Mouse (Mus musculus) midbrain, embryonic 15.5 days (tissue): ENCODE measurements around the gene Ifnar1. TPM values are rescaled to one million over a fixed set of nuclear protein-coding genes. Genes with fewer than 3 reads are reported as not detected.
"Not testable (repeated sequence)": the region's sequence is repeated elsewhere in the genome, so short reads cannot be mapped to it uniquely, and the experiment has no call there.

ENCODE experiments used
- ATAC-seq: fragments of 200-750 bp; cut with Nextera tagmentation; replicated peaks from 2 replicates; pipeline ENCODE4 v1.8.0; 2017; ENCODE audit warnings: moderate TSS enrichment
- H3K27ac ChIP-seq: fragments of 300-500 bp; sonication (generic); 2 replicates; pipeline ENCODE4 v1.5.1; 2015; ENCODE audit warnings: mild to moderate bottlenecking, inconsistent platforms
- H3K27me3 ChIP-seq: fragments of 300-500 bp; sonication (generic); replicated peaks from 2 replicates; pipeline ENCODE4 v1.6.1; 2015; ENCODE audit warnings: inconsistent platforms
- H3K36me3 ChIP-seq: fragments of 300-500 bp; sonication (generic); replicated peaks from 2 replicates; pipeline ENCODE4 v1.6.1; 2015; ENCODE audit warnings: inconsistent platforms
- H3K4me1 ChIP-seq: fragments of 300-500 bp; sonication (generic); 2 replicates; pipeline ENCODE4 v1.6.1; 2015; ENCODE audit warnings: inconsistent platforms
- H3K4me2 ChIP-seq: fragments of 300-500 bp; sonication (generic); 2 replicates; pipeline ENCODE4 v1.6.1; 2015; ENCODE audit warnings: inconsistent platforms, mild to moderate bottlenecking, moderate library complexity
- H3K4me3 ChIP-seq: fragments of 300-500 bp; sonication (generic); 2 replicates; pipeline ENCODE4 v1.5.1; 2015; ENCODE audit warnings: mild to moderate bottlenecking, inconsistent platforms
- H3K9ac ChIP-seq: fragments of 300-500 bp; sonication (generic); 2 replicates; pipeline ENCODE4 v1.6.1; 2015; ENCODE audit warnings: mild to moderate bottlenecking, inconsistent platforms
- H3K9me3 ChIP-seq: fragments of 300-500 bp; sonication (generic); 2 replicates; pipeline ENCODE4 v1.6.1; 2016; ENCODE audit warnings: inconsistent platforms
- WGBS: fragments of 180-500 bp; shearing (Covaris S2); methylation state at CpG from one replicate; pipeline ENCODE4 v1.1.7; 2015; ENCODE audit warnings: mixed read lengths; 5-methylcytosine and 5-hydroxymethylcytosine counted together
- polyA plus RNA-seq: library from polyadenylated mRNA; unstranded; fragments of >200 nt; fragmentation: Nextera tagmentation; extraction: Ambion mirVana; gene quantifications from 2 replicates; pipeline ENCODE4 v1.2.1, GENCODE M21; 2015

Ifnar1 gene
- 53.4 and 54.7 TPM in 2 replicates for polyA plus RNA-seq

DNA sequence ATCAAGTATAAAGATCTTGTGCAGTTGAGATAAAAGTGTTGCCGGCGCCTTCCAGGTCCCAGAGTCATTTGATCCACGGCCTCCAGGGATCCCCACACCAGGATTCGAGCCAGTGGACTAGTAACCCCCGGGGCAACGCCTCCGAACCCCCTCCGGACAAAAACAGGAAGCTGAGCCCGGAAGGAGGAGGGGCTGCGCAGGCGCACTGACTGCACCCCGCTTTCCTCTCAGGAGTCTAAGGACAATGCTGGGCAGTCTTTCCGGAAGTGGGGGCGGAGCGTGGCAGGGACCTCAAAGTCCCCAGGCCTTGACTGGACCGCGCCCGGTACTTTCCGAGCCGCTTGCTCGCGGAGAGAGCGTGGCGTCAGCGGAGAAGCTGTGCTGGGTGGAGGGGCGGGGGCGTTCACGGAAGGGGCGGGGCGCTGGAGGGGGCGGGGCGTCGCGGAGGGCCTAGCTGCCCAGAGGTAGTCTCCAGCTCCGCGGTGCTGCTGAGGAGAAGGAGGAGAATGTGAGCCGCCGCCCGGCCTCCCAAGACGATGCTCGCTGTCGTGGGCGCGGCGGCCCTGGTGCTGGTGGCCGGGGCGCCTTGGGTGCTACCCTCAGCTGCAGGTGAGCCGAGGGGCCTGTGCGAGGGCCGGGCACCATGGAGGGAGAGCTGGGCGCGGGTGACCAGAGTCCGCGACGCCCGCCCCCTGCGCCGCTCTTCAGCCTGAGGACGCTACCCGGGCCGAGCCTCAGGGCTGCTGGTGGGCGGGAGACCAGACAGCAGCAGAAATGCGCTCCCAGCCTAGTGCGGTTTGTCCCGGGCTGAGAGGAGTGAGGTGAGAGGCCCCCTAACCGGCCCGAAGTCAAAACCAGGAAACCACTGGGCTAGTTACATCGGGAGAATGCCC is at the start of gene Ifnar1:
Gene Ifnar1, plus strand, starts transcription at position 431 of the 893 bp plus-strand sequence.
- Histone ChIP-seq H3K36me3 (peaks cover 8% of the 10 kb centered on the region; the same call in 1 of the 2 replicates), H3K27me3 (no peaks in the 10 kb centered on the region), H3K9me3 (no peaks in the 10 kb centered on the region), H3K4me3 (peak within 1 kb of the TSS; percentile 85), H3K27ac (peak within 1 kb of the TSS; percentile 94), H3K4me1 (peaks cover 30% of the 10 kb centered on the region), H3K4me2 (peak within 1 kb of the TSS; percentile 67), H3K9ac (peak within 1 kb of the TSS; percentile 88)
- peak; percentile 98 for ATAC-seq
- under 1% methylated on average over 49 of the region's 68 CpGs for WGBS

DNA sequence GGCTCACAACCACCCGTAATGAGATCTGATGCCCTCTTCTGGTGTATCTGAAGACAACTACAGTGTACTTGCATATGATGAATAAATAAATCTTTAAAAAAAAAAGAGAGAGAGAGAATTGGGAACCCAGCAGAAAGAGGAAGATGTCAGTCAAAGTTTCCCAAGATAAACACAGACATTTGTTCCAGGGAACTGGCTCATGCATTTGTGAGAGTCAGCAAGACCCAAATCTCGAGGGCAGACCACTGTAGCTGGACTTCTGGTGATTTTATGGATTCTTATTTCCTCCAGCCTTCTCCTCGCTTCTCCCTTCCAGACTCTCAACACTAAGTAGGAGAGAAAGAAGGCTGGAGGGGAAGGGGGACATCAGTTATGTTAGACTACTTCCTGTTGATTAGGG is 47.0 kb upstream of the Ifnar1 start:
- Histone ChIP-seq H3K9ac (no peak overlapping the region), H3K4me2 (no peak overlapping the region), H3K27ac (no peak overlapping the region), H3K4me3 (no peak overlapping the region), H3K27me3 (no peaks in the 10 kb centered on the region), H3K9me3 (no peaks in the 10 kb centered on the region), H3K4me1 (no peaks in the 10 kb centered on the region), H3K36me3 (no peaks in the 10 kb centered on the region)
- 74% methylated on average over 3 of the region's 3 CpGs for WGBS
- ATAC-seq = no peak

DNA sequence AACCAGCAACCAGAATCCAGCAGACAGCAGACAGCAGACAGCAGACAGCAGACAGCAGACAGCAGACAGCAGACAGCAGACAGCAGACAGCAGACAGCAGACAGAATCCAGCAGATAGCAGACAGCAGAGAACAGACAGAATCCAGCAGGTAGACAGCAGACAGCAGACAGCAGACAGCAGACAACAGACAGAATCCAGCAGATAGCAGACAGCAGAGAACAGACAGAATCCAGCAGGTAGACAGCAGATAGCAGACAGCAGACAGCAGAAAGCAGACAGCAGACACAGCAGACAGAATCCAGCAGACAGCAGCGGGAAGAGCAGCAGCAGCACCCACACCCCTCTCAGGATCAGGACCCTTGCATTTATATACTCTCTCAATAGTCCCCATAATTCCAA is 46.4 kb upstream of the Ifnar1 start:
- not testable (repeated sequence) for H3K36me3 ChIP-seq, H3K4me3 ChIP-seq, H3K9me3 ChIP-seq, H3K9ac ChIP-seq, H3K27me3 ChIP-seq, H3K27ac ChIP-seq, H3K4me2 ChIP-seq, ATAC-seq, H3K4me1 ChIP-seq
- 74% methylated on average over 1 of the region's 1 CpGs for WGBS

DNA sequence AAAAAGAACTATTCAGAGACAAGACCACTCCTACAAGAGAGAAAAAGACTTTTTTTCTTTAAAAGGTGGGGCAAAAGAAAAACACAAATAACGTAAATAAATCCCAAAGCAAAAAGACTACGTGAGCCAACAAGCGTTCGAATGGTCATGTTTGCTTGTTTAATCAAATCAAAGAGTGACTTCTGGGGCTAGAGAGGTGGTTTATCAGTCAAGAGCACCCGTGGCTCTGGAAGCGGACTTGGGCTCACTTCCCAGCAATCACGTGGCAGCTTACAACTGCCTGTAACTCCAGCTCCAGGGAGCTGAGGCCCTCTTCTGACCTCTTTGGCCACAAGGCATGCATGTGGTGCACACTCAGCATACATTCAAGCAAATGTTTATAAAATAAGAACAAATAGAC is 43.7 kb upstream of the Ifnar1 start:
- Histone ChIP-seq H3K9me3 (no peaks in the 10 kb centered on the region), H3K4me3 (no peak overlapping the region), H3K27me3 (no peaks in the 10 kb centered on the region), H3K36me3 (no peaks in the 10 kb centered on the region), H3K4me2 (no peak overlapping the region), H3K4me1 (no peaks in the 10 kb centered on the region), H3K27ac (no peak overlapping the region), H3K9ac (no peak overlapping the region)
- WGBS = 61% methylated on average over 7 of the region's 7 CpGs
- ATAC-seq = no peak

DNA sequence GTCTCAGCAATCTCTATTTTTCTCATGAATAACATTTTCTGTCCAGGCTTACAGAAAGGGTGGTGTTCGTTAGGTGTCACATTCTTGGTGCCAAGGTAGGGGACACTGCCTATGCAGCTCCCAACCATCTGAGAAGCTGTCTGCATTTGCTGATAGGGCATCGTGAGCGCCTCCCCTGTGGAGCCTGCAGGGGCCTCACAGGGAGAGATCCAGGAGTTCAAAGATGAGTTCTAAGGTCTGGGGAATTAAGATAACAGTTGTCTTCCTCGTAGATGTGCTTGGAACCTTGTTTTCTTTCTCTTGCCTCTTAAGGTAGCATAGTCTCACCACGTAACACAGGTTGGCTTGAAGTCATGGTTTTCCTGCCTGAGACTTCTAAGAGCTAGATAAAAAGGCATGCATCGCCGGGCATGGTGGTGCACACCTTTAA is 43.2 kb upstream of the Ifnar1 start:
- H3K4me2 ChIP-seq = no peak overlapping the region
- H3K9ac ChIP-seq = no peak overlapping the region
- H3K4me3 ChIP-seq = no peak overlapping the region
- no peak for ATAC-seq
- no peaks in the 10 kb centered on the region for H3K36me3 ChIP-seq
- H3K27ac ChIP-seq = no peak overlapping the region
- 85% methylated on average over 7 of the region's 7 CpGs for WGBS
- H3K4me1 ChIP-seq = no peaks in the 10 kb centered on the region
- H3K9me3 ChIP-seq = no peaks in the 10 kb centered on the region
- no peaks in the 10 kb centered on the region for H3K27me3 ChIP-seq

DNA sequence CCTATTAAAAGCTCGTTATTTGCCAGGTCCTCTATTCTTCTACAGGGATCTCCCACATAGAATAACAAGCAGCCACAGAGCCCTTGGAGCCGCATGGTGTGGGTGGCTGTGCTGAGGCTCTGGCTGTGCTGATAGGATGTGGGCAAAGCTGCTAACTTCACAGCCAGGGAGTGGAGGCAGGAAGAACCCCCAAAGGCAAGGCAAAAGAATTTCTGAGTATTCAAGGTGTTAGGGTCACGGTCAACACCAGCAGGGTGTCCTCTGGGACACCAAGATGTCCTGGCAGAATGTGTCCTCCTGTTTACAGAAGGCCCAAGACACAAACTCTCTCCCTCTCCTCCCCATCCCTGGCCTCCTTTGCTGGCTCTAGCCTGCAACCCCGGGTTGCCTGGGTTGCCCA is 42.6 kb upstream of the Ifnar1 start:
- Histone ChIP-seq H3K4me1 (no peaks in the 10 kb centered on the region), H3K9me3 (no peaks in the 10 kb centered on the region), H3K27me3 (no peaks in the 10 kb centered on the region), H3K27ac (no peak overlapping the region), H3K9ac (no peak overlapping the region), H3K4me3 (no peak overlapping the region), H3K36me3 (no peaks in the 10 kb centered on the region), H3K4me2 (no peak overlapping the region)
- ATAC-seq = no peak
- 83% methylated on average over 4 of the region's 4 CpGs for WGBS

DNA sequence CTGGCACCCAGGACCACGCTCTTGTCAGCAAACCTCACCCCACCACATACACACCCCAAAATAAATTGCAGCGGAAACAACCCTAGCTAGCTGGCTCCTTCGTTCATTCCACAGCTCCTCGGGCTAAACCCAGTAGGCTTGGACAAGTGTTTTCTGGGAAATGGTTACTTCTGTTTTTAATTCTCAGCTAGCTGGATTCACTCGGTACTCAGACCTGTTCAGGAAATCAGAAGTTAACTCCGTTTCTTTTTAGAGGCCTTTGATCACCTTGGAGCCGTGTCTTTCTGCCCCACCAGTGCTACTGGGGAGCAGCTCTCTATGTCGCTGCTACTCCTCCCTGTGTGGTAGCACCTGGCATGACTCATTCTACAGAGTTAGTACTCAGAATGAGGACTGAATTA is 41.8 kb upstream of the Ifnar1 start:
- Histone ChIP-seq H3K9ac (no peak overlapping the region), H3K4me3 (no peak overlapping the region), H3K36me3 (no peaks in the 10 kb centered on the region), H3K4me2 (no peak overlapping the region), H3K4me1 (no peaks in the 10 kb centered on the region), H3K9me3 (no peaks in the 10 kb centered on the region), H3K27ac (no peak overlapping the region), H3K27me3 (no peaks in the 10 kb centered on the region)
- WGBS = 82% methylated on average over 8 of the region's 8 CpGs
- ATAC-seq = no peak

DNA sequence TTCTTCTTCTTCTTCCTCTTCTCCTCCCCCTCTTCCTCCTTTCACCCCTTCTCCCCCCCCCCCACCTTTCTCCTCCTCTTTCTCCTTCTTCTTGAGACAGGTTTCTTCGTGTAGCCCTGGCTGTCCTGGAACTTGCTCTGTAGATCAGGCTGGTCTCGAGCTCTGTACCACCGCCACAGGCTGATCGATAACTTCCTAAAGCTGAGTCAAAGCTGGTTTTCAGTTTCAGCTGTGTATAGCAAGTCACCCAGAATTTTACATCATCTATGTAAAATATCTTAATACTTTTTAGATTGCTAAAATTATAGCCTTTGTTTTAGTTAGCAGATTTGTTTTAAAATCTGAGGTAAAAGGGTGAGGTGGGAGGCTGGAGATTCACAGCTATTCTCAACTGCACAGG is 40.2 kb upstream of the Ifnar1 start:
- no peaks in the 10 kb centered on the region for H3K36me3 ChIP-seq
- H3K4me2 ChIP-seq = no peak overlapping the region
- WGBS = 84% methylated on average over 4 of the region's 4 CpGs
- no peaks in the 10 kb centered on the region for H3K9me3 ChIP-seq
- no peaks in the 10 kb centered on the region for H3K4me1 ChIP-seq
- no peak for ATAC-seq
- H3K27ac ChIP-seq = no peak overlapping the region
- H3K4me3 ChIP-seq = no peak overlapping the region
- no peaks in the 10 kb centered on the region for H3K27me3 ChIP-seq
- H3K9ac ChIP-seq = no peak overlapping the region

DNA sequence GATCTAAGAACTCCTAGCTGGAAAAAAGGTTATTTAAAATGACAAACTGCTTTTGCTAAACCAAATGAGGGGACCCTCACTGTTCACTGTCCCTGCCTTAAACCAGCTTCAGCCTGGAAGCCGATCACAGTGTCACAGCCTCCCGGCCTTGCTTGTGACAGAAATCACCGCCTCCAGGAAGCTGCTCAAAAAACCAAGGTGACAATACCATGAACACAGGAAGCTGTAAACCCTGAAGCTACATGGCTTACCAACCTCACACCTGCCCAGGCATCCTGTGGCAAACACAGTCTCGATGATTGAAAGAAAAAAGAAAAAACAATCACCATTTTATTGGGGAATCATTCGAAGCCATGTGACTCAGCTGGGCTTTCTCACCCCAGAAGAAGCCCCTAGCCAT is 39.5 kb upstream of the Ifnar1 start:
- H3K27ac ChIP-seq = no peak overlapping the region
- H3K4me3 ChIP-seq = no peak overlapping the region
- no peaks in the 10 kb centered on the region for H3K4me1 ChIP-seq
- no peak overlapping the region for H3K4me2 ChIP-seq
- no peak overlapping the region for H3K9ac ChIP-seq
- no peaks in the 10 kb centered on the region for H3K27me3 ChIP-seq
- no peak for ATAC-seq
- H3K36me3 ChIP-seq = no peaks in the 10 kb centered on the region
- WGBS = 85% methylated on average over 5 of the region's 5 CpGs
- H3K9me3 ChIP-seq = no peaks in the 10 kb centered on the region

DNA sequence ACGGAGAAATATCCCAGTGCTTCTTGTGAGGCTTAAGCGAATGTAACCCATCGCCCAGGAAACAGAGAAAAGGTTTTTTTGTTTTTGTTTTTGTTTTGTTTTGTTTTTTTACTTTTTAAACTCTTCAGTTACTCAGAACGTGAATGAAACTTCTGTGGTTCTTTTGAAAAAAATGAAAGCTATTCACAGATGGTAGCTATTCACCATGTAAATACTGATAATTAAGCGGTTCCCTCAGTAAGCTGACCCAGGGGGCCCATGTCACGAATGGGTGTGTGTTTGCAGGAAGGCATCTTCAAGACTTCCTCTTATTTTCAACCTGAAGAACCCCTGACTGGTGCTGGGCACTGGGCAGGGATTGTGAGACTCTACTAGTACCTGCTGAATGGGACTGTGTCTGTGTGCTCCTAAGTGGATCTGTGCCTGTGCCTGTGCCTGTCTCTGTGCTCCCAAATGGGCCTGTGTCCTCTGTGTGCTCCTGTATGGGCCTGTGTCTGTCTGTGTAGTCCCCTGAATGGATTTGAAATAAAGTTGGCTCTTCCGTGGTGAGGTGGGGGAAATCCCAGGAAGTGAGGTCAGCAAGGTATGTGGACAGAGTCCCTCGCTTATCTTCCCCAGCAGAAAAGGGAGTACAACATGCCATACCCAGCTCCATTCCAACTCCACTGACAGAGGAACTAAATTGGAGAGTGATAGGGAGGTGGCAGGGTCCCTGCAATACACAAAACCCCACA is 38.1 kb upstream of the Ifnar1 start:
- Histone ChIP-seq H3K36me3 (no peaks in the 10 kb centered on the region), H3K27ac (no peak overlapping the region), H3K4me1 (no peaks in the 10 kb centered on the region), H3K27me3 (no peaks in the 10 kb centered on the region), H3K9ac (no peak overlapping the region), H3K4me3 (no peak overlapping the region), H3K9me3 (no peaks in the 10 kb centered on the region), H3K4me2 (no peak overlapping the region)
- ATAC-seq = no peak
- 84% methylated on average over 8 of the region's 8 CpGs for WGBS

DNA sequence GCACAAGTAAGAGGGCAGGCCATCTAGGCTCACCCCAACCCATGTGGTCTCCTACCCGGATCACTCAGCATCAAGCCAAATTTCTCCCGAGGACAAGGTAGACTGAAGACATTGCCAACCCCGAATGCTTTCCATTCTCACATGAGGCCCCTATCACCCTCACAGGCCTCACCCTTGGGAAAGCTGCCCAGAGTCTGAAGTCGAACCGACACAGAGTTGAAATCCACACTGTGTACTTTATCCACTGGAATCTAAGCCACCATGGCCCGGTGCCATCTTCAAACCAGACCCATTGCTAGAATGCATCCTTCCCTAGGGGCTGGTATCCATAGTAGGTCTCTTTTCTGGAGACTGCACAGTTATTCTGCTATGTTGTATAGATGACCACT is 37.5 kb upstream of the Ifnar1 start:
- WGBS = 82% methylated on average over 6 of the region's 6 CpGs
- no peak overlapping the region for H3K4me2 ChIP-seq
- ATAC-seq = no peak

DNA sequence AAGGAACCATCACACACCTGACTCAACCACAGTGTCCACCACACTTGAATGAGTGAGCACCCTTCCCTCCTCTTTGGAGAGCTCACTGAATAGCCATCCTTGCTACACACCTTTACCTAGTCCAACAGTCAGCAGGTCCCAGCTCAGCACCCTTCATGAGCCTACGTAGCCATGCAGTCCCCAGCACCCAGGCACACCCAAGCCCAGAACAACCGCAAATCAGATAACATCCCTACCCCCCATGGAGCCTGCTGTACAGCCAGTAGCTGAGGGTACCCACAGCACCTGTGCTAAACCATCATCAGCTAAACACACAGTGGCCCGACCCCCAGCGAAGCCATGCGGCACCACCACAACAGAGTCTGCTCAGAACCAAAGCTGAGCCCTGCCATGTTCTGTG is 37.0 kb upstream of the Ifnar1 start:
- 94% methylated on average over 5 of the region's 5 CpGs for WGBS
- no peak overlapping the region for H3K27ac ChIP-seq
- H3K9me3 ChIP-seq = no peaks in the 10 kb centered on the region
- no peak overlapping the region for H3K4me3 ChIP-seq
- no peak overlapping the region for H3K9ac ChIP-seq
- H3K4me2 ChIP-seq = no peak overlapping the region
- no peaks in the 10 kb centered on the region for H3K4me1 ChIP-seq
- H3K36me3 ChIP-seq = no peaks in the 10 kb centered on the region
- ATAC-seq = no peak
- no peaks in the 10 kb centered on the region for H3K27me3 ChIP-seq

More for the DNA sequence above, 37.5 kb upstream of the Ifnar1 start:
- H3K4me3 ChIP-seq = no peak overlapping the region
- H3K27ac ChIP-seq = no peak overlapping the region
- no peaks in the 10 kb centered on the region for H3K4me1 ChIP-seq
- no peaks in the 10 kb centered on the region for H3K9me3 ChIP-seq
- H3K36me3 ChIP-seq = no peaks in the 10 kb centered on the region
- H3K9ac ChIP-seq = no peak overlapping the region
- H3K27me3 ChIP-seq = no peaks in the 10 kb centered on the region
